Mouse (Mus musculus): ENCODE measurements around the gene Dcaf4. TPM values are rescaled to one million over a fixed set of nuclear protein-coding genes. Genes with fewer than 3 reads are reported as not detected.
A peak's percentile ranks its signal among the peaks of the same experiment; 100 is the strongest.

The Dcaf4 gene
- polyA plus RNA-seq, 1 experiment from 2014 or later, result 20.6 TPM

- TF ChIP-seq CTCF (IDR thresholded peaks at IDR 0.05; ENCODE audit: low read depth), result no peak
These were observed 40.4 kb upstream of the Dcaf4 start for GRCm38 (mm10) chr12:83479818-83480401.

DNA sequence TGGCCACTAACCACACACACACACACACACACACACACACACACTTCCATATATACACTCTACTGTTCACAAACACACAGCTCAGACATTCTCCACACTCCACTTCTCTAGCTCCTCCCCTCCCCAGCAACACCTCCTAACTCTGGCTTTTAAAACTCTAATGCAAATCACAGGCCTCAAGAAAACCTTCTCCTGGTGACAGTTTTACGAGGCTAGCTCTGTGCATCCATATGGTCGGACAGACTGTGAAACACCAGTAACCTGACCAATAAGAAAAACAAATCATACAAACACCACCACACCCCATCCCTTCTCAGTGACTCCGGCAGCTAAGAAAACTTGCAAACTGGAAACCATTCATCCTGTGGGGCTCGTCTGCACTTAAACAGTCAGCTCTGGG is 38.8 kb upstream of the Dcaf4 start:
- Histone ChIP-seq H3K27me3 (ENCODE audit: insufficient read depth, low read length) (no peaks in the 10 kb centered on the region), H3K9me3 (replicated peaks; ENCODE audit: low read length) (no peaks in the 10 kb centered on the region), H3K4me1 (replicated peaks; ENCODE audit: insufficient read depth, low read length) (peaks cover 4% of the 10 kb centered on the region), H3K4me3 (replicated peaks; ENCODE audit: low read depth, low read length) (no peak overlapping the region), H3K4me2 (ENCODE audit: low read length) (no peak overlapping the region), H3K9ac (ENCODE audit: low read depth, low read length) (no peak overlapping the region), H3K27ac (no peak overlapping the region), H3K36me3 (ENCODE audit: insufficient read depth, low read length) (no peaks in the 10 kb centered on the region)
- DNase-seq (ENCODE audit: low spot score), result peak; percentile 92
- no peak for TF ChIP-seq CTCF (IDR thresholded peaks at IDR 0.05; ENCODE audit: low read depth)
- peak; percentile 77 for ATAC-seq (replicated peaks; ENCODE audit: low FRiP score, low read depth)
- WGBS, result 13% methylated on average over 4 of the region's 4 CpGs

More at GRCm38 (mm10) chr12:83479818-83480401, 40.4 kb upstream of the Dcaf4 start:
- Histone ChIP-seq H3K4me3 (replicated peaks; ENCODE audit: low read depth, low read length) (no peak overlapping the region), H3K4me2 (ENCODE audit: low read length) (no peak overlapping the region), H3K4me1 (replicated peaks; ENCODE audit: insufficient read depth, low read length) (no peaks in the 10 kb centered on the region; the same call in 1 of the 2 replicates), H3K9me3 (replicated peaks; ENCODE audit: low read length) (no peaks in the 10 kb centered on the region), H3K9ac (ENCODE audit: low read depth, low read length) (no peak overlapping the region), H3K36me3 (ENCODE audit: insufficient read depth, low read length) (no peaks in the 10 kb centered on the region), H3K27me3 (ENCODE audit: insufficient read depth, low read length) (no peaks in the 10 kb centered on the region), H3K27ac (no peak overlapping the region)
- DNase-seq (ENCODE audit: low spot score) (no peak), ATAC-seq (replicated peaks; ENCODE audit: low FRiP score, low read depth) (no peak)
- WGBS, result 74% methylated on average over 7 of the region's 7 CpGs

DNA sequence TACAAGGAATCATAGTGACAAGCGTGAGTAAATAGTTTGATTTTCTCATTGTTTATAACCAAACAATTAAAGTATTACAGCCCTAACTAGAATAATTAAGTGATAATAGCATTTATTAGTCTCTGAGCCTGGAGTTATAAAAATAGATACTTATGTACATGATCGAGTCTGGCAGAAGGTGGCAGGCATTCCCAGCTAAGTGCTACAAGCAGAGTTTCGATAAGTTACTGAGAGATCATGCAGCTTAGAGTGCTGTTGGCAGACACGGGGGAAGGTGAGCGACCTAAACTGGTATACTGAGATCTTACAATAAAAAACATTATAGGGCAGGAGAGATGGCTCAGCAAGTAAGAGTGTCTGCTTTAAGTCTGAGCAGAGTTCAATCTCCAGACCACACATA is 36.6 kb upstream of the Dcaf4 start:
- no peak overlapping the region for H3K9ac ChIP-seq (ENCODE audit: low read depth, low read length)
- H3K36me3 ChIP-seq (ENCODE audit: insufficient read depth, low read length), result no peaks in the 10 kb centered on the region
- H3K27ac ChIP-seq, result no peak overlapping the region
- no peak for DNase-seq (ENCODE audit: low spot score)
- no peak overlapping the region for H3K4me3 ChIP-seq (replicated peaks; ENCODE audit: low read depth, low read length)
- no peaks in the 10 kb centered on the region for H3K27me3 ChIP-seq (ENCODE audit: insufficient read depth, low read length)
- TF ChIP-seq CTCF (IDR thresholded peaks at IDR 0.05; ENCODE audit: low read depth), result no peak
- no peak for ATAC-seq (replicated peaks; ENCODE audit: low FRiP score, low read depth)
- peaks cover 4% of the 10 kb centered on the region for H3K4me1 ChIP-seq (replicated peaks; ENCODE audit: insufficient read depth, low read length)
- H3K4me2 ChIP-seq (ENCODE audit: low read length), result no peak overlapping the region
- no peaks in the 10 kb centered on the region for H3K9me3 ChIP-seq (replicated peaks; ENCODE audit: low read length)
- 69% methylated on average over 5 of the region's 5 CpGs for WGBS

DNA sequence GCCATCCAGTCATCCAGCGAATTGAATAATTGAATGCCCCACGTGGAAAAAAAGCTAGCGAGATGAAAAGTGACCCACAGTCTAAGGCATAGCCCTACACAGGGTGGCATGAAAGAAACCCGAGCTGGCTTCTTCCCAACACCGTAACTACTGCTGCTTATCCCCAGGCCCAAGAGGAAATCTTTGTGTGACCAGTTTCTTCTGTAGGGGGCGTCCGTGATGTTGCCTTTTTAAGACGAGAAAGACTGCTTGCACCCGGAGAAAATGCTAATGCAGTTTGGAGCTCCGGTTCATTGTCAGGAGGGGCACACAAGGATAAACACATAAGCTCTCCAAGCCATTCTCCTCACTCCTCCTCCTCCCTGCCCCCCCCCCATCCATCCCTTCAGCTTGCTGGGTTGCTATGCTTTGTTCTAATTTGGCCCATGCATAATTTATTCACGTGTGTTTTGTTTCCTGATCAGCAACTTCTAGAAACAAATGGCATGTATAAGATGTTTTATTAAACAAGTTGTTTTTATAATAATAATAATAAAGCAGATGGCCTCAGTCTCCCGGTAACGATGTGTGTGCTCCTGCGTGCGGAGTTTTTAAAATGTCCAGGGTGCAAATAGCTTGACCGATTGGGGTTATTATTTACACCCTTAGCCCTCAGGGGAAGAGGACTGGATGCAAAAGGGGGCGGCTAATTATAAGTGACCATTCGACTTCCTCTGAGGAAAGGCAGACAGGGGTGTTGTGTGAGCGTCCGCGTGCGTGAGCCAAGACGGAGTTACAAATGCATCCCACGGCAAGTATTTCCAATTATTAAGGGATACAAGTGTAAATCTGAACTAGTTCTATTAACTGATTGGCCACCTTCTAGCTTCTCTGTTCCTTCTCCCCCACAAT is 35.2 kb upstream of the Dcaf4 start:
- Histone ChIP-seq H3K27ac (no peak overlapping the region), H3K4me3 (replicated peaks; ENCODE audit: low read depth, low read length) (peak overlapping the region; percentile 53), H3K9me3 (replicated peaks; ENCODE audit: low read length) (no peaks in the 10 kb centered on the region), H3K4me1 (replicated peaks; ENCODE audit: insufficient read depth, low read length) (peaks cover 4% of the 10 kb centered on the region), H3K36me3 (ENCODE audit: insufficient read depth, low read length) (no peaks in the 10 kb centered on the region), H3K27me3 (ENCODE audit: insufficient read depth, low read length) (no peaks in the 10 kb centered on the region), H3K4me2 (ENCODE audit: low read length) (peak overlapping the region; percentile 99), H3K9ac (ENCODE audit: low read depth, low read length) (peak overlapping the region; percentile 68; the same call in 1 of the 2 replicates)
- 5% methylated on average over 24 of the region's 24 CpGs for WGBS
- peak; percentile 35; the same call in 1 of the 2 replicates for TF ChIP-seq CTCF (IDR thresholded peaks at IDR 0.05; ENCODE audit: low read depth)
- peak; percentile 75 for DNase-seq (ENCODE audit: low spot score)
- no peak for ATAC-seq (replicated peaks; ENCODE audit: low FRiP score, low read depth)

DNA sequence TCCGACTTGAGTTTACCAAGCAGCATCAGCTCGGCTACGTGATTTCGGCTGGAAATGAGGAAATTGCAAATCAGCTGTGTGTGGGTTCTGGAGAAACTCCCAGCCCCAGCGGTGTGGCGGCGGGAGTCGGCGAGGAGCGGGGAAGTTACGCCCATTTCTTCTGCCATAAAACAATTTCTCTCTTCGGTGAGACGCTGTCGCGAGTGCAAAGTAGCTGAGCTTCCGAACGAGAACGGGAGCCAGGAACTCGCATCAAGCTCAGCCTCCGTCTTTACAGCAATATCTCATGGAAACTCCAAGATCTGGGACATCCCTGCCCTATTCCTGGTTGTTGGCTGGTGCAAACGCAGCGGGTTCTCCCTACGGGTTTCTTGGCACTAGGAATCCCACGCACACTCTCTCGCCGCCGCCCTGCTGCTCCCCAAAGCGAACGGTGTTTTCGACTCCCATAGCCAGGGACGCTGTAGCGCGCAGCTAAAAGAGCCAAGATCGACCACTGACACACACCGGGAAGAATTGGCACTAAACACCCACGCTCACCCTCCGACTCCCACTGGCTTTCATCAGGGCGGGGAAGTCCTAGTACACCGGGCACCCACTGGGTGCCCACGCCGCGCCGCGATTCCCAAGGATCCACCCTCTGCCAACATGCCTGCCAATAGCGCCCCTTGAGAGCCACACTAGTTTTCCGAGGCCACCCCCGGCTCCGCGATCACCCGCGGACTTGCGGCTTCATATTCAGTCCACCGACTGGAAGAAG is 34.2 kb upstream of the Dcaf4 start:
- TF ChIP-seq CTCF (IDR thresholded peaks at IDR 0.05; ENCODE audit: low read depth), result no peak
- Histone ChIP-seq H3K27ac (peak overlapping the region; percentile 67), H3K4me2 (ENCODE audit: low read length) (peak overlapping the region; percentile 99), H3K4me1 (replicated peaks; ENCODE audit: insufficient read depth, low read length) (peaks cover 4% of the 10 kb centered on the region), H3K9me3 (replicated peaks; ENCODE audit: low read length) (no peaks in the 10 kb centered on the region), H3K27me3 (ENCODE audit: insufficient read depth, low read length) (no peaks in the 10 kb centered on the region), H3K4me3 (replicated peaks; ENCODE audit: low read depth, low read length) (peak overlapping the region; percentile 53), H3K9ac (ENCODE audit: low read depth, low read length) (peak overlapping the region; percentile 68), H3K36me3 (ENCODE audit: insufficient read depth, low read length) (no peaks in the 10 kb centered on the region)
- WGBS, result under 1% methylated on average over 53 of the region's 53 CpGs
- peak; percentile 50 for DNase-seq (ENCODE audit: low spot score)
- no peak for ATAC-seq (replicated peaks; ENCODE audit: low FRiP score, low read depth)

All from kidney, postnatal 0 days (tissue).